Mouse (Mus musculus) megakaryocyte progenitor cell, adult 5-6 weeks (primary cell): ENCODE measurements at regions not wholly inside any gene's neighbourhood (a gene's known extent, or its start where the extent isn't known, plus 50 kb on each side); places are given as distances from the start of the nearest gene placed in this dataset.
A peak's percentile ranks its signal among the peaks of the same experiment; 100 is the strongest.
"Not testable (repeated sequence)": the region's sequence is repeated elsewhere in the genome, so short reads cannot be mapped to it uniquely, and the experiment has no call there.

Source experiments
- ATAC-seq: replicated peaks from 2 replicates; pipeline ENCODE4 v1.8.0; 2016; ENCODE audit warnings: mild to moderate bottlenecking, moderate TSS enrichment, inconsistent platforms; ENCODE audit not compliant: poor library complexity

DNA sequence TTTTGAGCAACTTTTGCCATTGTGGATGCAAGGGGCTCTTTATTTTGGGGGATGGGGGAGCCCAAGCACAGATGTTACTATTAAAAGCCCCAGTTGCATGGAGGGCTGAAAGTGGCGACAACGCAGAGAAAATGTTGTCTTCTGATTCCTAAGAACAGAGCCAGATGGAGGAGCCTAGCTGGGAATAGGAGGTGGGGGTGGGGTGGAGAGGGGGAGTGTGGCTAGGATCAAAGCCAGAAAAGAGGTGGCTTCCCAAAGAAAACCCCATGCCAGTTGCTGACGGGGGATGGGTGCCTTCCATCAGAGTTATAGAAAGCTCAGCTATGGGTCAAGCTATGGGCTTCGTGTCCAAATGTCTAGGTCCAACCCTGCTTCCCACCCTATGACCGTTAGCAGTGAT, 220.1 kb upstream of the Gm10131 start:
- ATAC-seq = no peak

DNA sequence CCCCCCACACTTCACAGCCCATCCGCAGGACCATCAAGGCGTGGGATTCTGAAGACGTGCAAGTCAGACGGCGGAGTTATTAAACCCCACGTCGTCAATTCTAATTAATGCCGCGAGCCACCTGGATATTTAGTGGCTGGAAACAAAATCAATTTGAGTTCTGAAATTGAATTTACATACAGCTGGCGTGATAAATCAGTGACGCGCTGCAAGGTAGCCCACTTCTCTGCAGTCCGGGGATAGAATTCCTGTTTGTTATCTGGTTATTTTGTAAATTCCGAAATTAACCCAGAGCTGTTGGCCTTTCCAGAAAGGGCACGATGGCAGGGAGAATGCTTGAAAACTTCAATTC, 215.1 kb upstream of the Gm10131 start:
- no peak for ATAC-seq

DNA sequence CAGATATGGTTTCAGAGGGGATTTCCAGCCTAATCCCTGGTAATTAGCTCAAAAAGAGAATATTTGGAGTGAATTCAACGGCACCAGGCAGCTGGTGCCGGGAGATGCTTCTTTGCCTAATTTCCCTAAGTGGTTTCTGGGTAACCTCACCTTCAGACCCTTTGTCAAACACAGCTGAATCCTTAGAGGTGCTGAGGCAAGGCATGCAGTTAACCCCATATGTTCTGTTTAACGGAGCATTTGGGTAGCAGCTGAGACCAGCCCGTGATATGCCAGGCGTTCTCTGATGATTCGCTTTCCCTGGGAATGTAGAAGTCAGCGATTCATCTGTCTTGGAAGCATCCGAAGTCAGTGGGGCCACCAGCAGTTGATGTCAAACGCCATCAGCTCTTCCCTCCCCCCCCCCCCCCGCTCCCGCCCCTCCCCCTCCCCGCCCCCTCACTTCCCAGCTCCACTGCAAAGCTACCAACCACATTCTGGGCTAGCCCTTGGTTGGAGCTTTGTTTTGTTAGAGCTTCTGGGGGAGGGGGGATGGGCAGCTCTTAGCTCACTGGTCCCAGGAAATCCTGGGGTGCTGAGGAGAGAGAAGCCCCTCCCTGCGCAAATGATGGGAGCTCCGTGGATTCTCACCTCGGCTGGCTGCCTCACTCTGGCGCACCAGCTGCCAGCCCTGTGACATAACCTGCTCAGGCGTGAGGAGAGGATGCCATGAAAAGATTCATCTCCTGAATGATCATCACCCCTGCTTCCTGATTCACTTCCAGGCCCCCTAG, 214.5 kb upstream of the Gm10131 start:
- no peak for ATAC-seq

DNA sequence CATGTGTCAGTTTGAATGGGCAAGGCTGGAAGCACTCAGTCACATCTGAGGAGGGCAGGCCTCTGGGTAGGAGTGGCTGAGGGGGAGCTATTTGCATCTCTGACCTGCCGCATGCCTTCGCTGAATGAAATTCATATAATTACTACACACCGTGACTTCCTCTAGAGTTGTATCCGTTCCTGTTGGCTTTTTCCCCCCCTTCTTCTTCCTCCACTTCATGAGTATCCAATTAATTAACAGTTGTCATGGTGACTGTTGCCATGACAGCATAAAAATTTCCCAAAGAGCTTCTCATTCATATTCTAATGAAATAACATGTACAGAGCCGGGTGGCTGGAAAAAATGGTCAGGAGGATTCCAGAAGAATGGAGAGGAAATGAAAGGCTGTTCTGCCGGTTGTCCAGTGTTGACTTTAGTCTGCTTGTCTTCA, 208.6 kb upstream of the Gm10131 start:
- ATAC-seq = no peak

DNA sequence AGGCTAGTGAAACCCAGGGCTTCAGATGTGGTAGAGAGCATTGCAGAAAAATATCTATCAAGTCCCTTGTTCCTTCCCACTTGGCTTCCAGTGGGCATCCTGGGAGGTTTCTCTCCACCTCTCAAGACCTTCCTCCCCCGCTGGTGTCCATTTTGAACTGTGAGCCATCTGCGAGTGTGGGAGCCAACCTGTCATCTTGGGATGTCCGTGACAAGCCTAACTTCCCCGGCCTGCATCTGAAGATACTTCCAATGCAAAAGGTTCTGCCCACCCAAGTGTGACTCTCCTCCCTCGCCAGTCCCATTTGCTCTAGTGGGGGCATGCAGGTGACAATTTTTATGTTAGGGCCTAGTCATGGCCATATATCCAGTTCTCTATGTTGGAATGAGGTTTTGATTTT, 208.2 kb upstream of the Gm10131 start:
- no peak for ATAC-seq

DNA sequence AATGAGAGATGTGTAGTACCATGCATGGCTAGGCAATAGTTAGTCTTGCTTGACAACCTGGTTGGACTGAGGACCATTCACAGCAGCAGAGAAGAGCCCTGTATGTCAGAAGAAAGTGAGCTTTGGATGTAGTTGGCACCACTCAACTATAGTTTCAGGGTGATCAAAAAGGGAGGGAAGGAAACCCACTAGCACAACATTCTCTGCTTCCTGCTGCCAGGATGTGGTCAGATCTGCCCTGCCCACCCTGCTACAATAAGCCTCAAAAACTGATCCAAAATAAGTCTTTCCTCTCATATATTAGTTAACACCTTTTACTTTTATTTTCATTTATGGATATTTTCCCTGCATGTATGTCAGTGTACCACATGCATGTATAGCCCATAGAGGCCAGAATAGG, 203.7 kb upstream of the Gm10131 start:
- no peak for ATAC-seq

DNA sequence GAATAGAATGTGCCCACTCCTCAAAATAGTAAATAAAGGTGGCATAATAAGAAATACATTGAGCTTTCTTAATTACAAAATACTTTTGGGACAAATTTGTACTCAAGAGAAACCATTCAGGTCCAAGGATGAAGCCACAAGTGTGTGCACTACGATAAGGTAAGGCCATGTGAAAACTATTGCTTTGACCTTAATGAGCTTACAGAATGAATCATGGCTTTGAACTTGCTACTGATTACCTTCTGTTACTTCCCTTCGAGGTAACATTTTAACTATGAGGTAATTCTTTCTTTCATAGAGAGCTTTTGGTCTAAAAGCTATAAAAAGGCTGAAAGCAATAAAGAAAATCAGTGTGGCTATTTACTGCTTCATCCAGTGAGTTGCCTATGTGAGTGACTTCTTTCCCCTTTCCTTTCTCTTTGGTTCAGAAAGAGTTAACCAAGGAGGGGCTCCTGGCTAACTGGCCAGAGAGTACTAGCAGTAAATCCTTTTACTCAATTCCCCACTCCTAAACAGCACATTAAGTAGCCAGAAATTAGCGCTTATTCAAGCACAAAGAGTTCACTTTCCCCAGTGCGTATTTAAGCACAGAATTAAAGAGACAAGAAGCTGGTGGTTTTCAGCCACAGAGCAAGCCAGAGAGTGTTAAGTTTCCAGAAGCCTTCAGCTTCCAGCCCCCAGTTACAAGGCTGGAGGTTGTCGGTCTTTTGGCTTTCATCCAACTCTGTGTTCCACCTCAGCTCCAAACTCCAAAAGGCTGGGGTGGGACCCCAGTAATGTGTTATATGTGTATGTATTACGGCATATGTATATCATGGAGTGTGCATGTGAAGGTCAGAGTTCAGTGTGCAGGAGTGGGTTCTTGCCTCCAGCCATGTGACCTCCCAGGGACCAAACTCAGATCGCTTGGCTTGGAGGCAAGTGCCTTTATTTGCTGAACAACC, 194.3 kb upstream of the Gm10131 start:
- no peak for ATAC-seq

DNA sequence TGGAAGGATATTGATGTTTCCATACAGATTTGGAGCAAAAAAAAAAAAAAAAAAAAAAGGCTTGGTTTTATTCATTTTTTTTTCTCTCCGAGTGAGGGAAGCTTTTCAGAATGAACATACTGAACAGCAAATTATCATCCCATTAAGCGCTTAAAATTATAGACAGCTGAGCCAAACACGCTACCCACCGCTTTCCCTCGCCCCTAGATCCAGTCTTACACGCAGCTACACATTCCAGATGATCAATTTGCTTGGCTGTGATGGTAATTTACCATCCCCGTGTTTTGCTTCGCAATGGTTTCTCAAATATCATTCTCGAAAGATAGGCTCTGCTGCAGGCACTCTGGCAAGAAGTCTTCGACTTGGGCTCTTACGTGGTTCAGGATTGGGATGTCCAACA, 192.3 kb upstream of the Gm10131 start:
- ATAC-seq = no peak

DNA sequence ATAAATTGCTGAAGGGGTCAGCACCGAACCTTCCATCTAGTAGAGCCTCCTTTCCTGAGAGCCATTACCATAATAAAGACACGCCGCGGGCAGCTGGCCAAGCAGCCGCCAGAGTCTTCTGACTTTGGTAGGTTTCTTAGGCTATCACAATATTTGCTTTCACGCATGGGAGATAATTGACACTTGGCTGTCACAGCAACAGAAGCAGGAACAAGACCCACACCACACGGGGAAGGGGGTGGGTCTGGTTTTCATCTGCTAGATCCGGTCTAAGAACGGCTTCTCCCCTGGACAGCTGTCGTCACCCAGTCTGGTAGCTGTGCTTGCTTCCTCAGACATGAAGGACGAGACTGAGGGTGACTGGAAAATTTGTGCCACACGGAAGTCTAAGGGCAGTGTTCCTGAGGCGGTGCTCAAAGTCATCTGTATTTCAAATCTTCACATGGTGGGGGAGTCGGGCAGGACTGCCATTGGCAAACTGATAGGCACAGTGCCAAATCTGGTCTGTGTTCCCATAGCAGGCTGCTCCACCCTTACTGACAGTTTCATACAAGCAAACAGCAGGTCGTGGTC, 188.9 kb upstream of the Gm10131 start:
- ATAC-seq = peak; percentile 14; the same call in 1 of the 2 replicates

DNA sequence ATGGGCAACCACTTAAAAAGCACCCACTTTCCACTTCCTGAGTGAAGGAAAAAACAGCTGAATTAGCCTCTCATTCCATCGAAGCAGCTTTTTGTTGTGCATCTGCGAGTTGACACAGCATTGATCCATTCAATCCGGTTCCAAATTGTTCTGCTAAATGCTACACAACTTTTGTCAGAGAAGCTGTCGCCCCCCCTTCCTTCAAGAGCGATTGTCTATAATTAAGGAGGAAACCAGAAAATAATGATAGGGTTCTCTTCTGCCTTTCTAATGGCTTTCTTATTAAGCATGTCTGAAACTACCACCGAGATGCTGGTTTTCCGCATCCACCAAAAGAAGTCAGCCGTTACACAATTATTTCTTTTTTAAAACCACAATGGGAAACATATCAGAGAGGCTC, 183.2 kb upstream of the Gm10131 start:
- no peak for ATAC-seq

DNA sequence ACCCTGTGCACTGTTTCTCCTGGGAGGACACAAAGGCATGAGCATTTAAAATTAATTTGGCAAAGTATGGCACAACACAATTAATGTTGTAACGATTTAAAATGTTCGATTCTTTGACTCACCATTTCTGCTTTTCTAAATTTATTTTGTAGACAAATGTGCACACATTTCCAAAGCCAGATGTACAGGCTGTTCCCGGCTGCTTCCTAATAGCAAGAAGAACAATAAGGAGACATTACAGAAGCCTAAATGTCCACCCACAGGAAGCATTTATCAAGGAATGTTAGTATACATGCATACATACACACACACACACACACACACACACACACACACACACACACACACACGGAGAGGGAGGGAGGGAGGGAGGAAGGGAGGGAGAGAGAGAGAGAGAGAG, 179.1 kb upstream of the Gm10131 start:
- ATAC-seq = no peak

DNA sequence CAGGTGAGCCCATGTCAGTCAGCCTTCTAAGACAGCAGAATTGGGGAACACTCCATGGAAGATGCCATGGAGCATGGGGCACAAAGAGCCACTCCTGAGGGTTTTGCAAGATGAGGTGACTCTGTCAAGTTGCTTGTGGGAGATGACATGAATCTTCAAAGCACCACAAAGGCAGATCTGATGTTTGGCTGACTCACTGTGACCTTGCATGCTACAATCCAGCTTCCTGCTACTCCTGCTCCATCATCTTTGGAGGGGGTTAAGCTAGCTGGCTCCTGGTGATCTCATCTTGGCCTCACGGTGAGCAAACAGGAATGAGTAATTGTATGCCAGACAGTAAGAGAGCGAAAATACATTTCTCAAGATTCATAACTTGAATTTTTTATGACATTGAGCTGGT, 176.3 kb upstream of the Gm10131 start:
- no peak for ATAC-seq

DNA sequence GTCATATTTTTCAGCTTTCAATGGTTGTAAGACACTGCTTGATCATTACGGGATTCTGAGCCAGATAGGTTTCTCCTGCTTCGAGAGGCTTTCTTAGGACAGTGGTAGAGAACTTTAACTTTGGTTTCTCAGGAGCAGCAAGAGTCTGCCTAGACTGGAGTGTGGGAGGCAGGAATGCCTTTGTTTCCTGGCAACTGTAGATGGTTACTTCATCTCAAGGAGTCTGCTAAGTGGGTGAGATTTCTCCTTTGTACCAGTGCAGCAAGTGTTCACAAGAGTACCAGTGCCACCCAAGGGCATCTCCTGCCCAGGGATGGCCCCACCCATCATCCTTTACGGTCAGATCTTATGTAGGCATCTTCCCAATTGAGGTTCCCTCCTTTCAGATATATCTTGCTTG, 173.0 kb upstream of the Gm10131 start:
- no peak for ATAC-seq

DNA sequence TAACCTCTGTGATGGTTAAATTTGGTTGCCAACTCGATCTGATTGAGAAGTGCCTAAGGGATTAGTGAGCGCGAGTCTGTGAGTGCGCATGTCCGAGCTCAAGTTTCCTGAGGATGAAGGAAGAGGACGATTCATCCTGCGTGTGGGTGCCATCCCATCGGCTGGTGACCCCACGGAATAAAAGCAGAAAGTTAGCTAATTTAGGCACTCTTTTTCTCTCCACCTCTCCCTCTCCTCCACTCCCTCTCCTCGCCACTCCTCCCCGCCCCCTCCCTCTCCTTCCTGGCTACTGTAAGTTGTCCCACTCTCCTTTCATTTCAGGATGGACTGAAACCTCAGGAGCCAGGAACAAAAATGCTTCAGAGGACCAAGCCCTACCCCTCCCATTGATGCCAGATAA, 168.9 kb upstream of the Gm10131 start:
- ATAC-seq = no peak

DNA sequence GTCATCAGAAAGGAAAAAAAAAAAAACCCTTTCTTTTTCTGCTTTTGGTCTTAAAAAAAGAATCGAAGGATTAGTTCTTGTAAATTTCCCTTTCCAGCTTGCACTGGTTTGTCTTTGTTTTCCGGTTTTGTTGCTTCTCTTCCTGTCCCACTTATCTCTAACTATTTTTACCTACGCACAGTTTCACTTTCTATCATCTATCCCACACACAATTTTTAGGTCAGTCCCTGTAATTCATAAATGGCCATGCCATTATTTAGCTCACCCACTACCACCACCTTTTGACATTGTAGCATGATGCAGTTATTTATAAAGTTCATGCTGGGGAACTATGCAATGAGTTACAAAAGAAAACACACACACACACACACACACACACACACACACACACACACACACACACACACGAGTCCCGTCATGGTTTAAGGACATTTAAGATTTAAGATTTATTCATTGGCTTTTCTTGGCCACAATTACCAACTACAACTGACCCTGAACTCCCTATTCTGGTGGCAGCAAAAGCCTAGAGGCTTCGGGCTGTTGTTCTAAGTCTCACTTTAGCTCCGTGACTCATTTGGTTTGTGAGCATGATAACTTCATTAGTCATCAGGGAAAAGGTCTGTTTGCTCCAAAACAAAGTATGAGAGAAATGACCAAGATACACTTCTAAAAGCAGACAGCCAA, 164.6 kb upstream of the Gm10131 start:
- ATAC-seq = no peak

DNA sequence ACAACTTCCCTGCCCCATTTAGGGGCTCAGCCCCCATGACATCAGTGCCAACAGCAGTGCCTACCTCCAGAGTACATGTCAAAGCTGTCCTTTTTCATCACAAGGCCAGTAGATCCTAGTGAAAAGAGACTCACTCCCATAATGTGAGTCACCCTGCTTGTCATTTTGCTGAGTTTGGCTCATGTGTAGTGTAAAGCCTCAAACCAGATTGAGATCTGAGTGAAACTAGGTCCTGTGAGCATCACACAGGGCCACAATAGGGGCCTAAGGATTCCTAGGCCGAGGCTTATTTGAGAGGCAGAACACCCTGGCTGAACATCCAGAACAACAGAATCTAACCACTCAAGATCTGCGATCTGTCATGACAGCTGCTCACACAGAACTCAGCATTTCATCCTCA, 163.3 kb upstream of the Gm10131 start:
- ATAC-seq = not testable (repeated sequence)

DNA sequence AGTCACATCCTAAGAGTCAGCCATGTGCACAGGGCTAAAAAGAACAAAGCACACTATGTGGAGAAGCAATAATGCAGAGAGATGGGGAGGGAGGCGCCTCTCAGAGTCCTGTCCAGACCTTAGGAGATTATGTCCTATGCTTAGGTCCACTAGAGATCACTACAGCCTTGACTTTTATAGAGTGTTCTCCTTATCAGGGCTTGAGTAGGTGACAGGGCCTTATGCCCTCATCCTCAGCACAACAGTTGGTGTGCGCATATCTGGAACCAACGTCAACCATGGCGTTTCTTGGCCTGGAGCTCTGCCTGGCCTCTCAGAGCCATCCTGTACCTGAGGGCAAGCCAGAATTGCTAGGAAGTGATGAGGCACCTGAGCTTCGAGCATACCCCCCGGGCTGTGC, 162.6 kb upstream of the Gm10131 start:
- ATAC-seq = no peak

DNA sequence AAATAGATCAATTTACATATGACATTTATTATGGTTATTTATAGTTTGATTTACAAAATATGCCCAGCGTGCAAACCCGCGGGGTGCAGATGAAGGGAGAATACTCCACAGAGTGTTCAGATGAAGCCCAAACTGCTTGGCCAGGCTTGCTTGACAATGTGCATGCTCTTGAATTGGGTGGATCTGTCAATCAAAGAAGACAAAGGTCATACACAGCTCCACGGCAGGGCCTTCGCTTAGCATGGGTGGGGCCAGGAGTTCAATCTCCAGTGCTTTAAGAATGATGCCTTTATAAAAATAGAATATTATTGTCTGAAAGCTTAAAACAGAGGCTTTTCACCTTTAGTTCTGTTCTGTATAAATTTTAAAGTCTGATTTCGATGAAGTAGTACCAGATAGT, 158.3 kb upstream of the Gm10131 start:
- ATAC-seq = no peak

DNA sequence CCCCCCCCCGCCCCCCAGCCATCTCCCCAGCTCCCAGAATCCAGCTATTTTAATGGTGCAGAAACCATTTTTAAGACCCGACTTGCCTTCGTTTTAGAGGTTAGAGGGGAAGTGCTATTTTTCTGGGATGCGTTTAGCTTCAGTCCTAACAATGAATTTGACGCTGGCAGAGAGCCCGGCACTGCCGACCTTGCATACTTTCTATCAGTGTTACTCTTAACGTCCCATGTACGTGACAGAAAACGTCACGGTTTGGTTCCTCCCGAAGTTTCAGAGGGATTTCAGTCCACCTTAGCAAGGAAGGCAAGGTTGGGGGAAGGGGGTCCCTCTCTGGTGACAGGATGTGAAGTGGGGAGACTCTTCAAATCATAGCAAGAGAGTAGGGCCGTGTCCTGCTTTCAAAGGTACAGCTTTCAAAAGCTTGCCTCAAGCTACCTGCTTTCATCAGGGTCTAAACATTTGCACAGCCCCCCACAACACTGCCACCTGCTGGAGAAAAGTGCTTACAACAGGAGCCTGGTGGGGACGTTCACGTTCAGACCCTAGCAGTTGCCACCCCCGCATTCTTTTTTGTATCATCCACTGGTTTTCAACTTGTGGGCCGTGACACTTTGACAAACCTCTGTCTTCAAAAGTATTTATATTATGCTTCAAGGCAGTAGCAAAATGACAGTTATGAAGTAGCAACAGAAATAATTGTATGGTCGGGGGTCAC, 157.4 kb upstream of the Gm10131 start:
- ATAC-seq = no peak

DNA sequence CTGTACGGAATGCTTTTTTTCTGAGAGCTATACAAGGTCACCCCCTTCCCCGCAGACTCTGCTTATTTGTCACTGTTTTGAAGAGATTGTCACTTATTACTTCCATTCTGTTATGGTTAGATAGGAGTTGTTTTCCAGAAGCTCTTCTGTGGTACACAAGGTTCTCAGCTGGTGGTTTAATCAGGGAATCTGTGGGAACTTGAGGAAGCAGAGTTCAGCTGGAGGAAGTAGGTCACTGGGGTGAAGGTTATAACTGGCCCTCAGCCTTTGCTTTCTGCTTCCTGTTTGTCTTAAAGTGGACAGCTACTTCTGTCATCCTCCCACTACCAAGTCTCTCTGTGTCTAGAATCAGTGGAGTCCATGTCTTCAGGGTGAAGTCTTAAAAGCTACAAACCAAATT, 143.4 kb upstream of the Gm10131 start:
- no peak for ATAC-seq

DNA sequence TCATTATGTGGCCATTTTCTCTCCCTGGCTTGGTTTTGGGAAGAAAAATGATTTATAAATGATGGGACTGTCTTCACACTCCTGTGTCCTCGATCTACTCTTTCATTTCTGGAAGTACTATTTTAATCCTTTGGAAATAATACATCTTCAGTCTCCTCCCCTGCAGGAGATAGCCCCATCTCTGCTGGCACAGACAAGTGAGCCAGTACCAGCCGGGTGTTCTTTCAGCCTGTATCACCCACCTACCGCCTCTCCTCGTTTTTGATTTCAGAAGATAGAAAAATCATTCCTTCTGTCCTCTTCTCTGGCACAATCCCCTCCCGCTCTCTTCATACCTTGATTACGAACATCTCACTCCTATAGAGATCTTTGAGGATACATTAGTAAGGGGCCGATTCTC, 140.4 kb upstream of the Gm10131 start:
- no peak for ATAC-seq
